Mouse (Mus musculus): ENCODE data around the gene Tmem240. TPM values are rescaled to one million over a fixed set of nuclear protein-coding genes. Genes with fewer than 3 reads are reported as not detected.
A peak's percentile ranks its signal among the peaks of the same experiment; 100 is the strongest.
"Not testable (repeated sequence)": the region's sequence is repeated elsewhere in the genome, so short reads cannot be mapped to it uniquely, and the experiment has no call there.

Tmem240 gene
- 1.0 and 1.1 TPM in 2 replicates for polyA plus RNA-seq (2015; fragmentation: Nextera tagmentation; extraction: Ambion mirVana)

GRCm38 (mm10) chr4:155734350-155734941 is at the start of gene Tmem240:
Gene Tmem240 (plus strand): TSS chr4:155734800.
- Histone ChIP-seq H3K36me3 (peaks cover 45% of the 10 kb centered on the region), H3K9ac (peak within 1 kb of the TSS; percentile 85), H3K4me3 (peak within 1 kb of the TSS; percentile 82), H3K4me1 (peaks cover 20% of the 10 kb centered on the region), H3K27me3 (no peaks in the 10 kb centered on the region), H3K4me2 (replicated peaks) (peak within 1 kb of the TSS; percentile 92), H3K9me3 (no peaks in the 10 kb centered on the region), H3K27ac (peak within 1 kb of the TSS; percentile 93)
- ATAC-seq (ENCODE audit: low FRiP score, low read depth) = peak; percentile 91
- 1% methylated on average over 26 of the region's 35 CpGs for WGBS

- 85% methylated on average over 4 of the region's 4 CpGs for whole genome bisulfite sequencing
- H3K4me2 ChIP-seq (replicated peaks); H3K4me3 ChIP-seq; H3K9me3 ChIP-seq; H3K9ac ChIP-seq; H3K27me3 ChIP-seq; H3K27ac ChIP-seq; ATAC-seq (ENCODE audit: low FRiP score, low read depth); H3K36me3 ChIP-seq; H3K4me1 ChIP-seq: not testable (repeated sequence)
Measured at GRCm38 (mm10) chr4:155687764-155688163, 46.8 kb upstream of the Tmem240 start.

- no peak for ATAC-seq (ENCODE audit: low FRiP score, low read depth)
- H3K4me2 ChIP-seq (replicated peaks) = no peak overlapping the region
- no peaks in the 10 kb centered on the region for H3K36me3 ChIP-seq
- no peak overlapping the region for H3K9ac ChIP-seq
- peaks cover 8% of the 10 kb centered on the region; the same call in 1 of the 2 replicates for H3K27me3 ChIP-seq
- H3K4me3 ChIP-seq = no peak overlapping the region
- no peak overlapping the region for H3K27ac ChIP-seq
- no peaks in the 10 kb centered on the region for H3K9me3 ChIP-seq
- 79% methylated on average over 12 of the region's 12 CpGs for WGBS
- H3K4me1 ChIP-seq = peaks cover 9% of the 10 kb centered on the region
Measured at GRCm38 (mm10) chr4:155690571-155691375, 43.8 kb upstream of the Tmem240 start.

- 96% methylated on average over 3 of the region's 3 CpGs for WGBS
- peaks cover 21% of the 10 kb centered on the region for H3K4me1 ChIP-seq
- H3K36me3 ChIP-seq = no peaks in the 10 kb centered on the region
- no peak overlapping the region for H3K4me2 ChIP-seq (replicated peaks)
- no peak overlapping the region for H3K9ac ChIP-seq
- peaks cover 12% of the 10 kb centered on the region; the same call in 1 of the 2 replicates for H3K27me3 ChIP-seq
- H3K4me3 ChIP-seq = no peak overlapping the region
- no peak for ATAC-seq (ENCODE audit: low FRiP score, low read depth)
- no peaks in the 10 kb centered on the region for H3K9me3 ChIP-seq
- H3K27ac ChIP-seq = no peak overlapping the region
Measured at GRCm38 (mm10) chr4:155692421-155692820, 42.2 kb upstream of the Tmem240 start.

GRCm38 (mm10) chr4:155694111-155694481 is 40.5 kb upstream of the Tmem240 start, which contains the start of gene Fndc10:
Gene Fndc10 (plus strand): TSS chr4:155694342.
- Histone ChIP-seq H3K36me3 (no peaks in the 10 kb centered on the region), H3K9ac (peak within 1 kb of the TSS; percentile 82), H3K4me3 (peak within 1 kb of the TSS; percentile 69), H3K9me3 (no peaks in the 10 kb centered on the region), H3K27ac (peak within 1 kb of the TSS; percentile 78; the same call in 1 of the 2 replicates), H3K27me3 (peaks cover 12% of the 10 kb centered on the region; the same call in 1 of the 2 replicates), H3K4me1 (peaks cover 21% of the 10 kb centered on the region), H3K4me2 (replicated peaks) (peak within 1 kb of the TSS; percentile 94)
- peak; percentile 87 for ATAC-seq (ENCODE audit: low FRiP score, low read depth)
- WGBS = under 1% methylated on average over 23 of the region's 47 CpGs

- 1% methylated on average over 87 of the region's 92 CpGs for WGBS
- no peaks in the 10 kb centered on the region for H3K9me3 ChIP-seq
- peak; percentile 83 for ATAC-seq (ENCODE audit: low FRiP score, low read depth)
Measured at GRCm38 (mm10) chr4:155694482-155695401, 39.9 kb upstream of the Tmem240 start.

GRCm38 (mm10) chr4:155695531-155696062 is 39.0 kb upstream of the Tmem240 start:
- Histone ChIP-seq H3K4me3 (peak overlapping the region; percentile 69), H3K9ac (peak overlapping the region; percentile 82), H3K9me3 (no peaks in the 10 kb centered on the region), H3K4me1 (peaks cover 21% of the 10 kb centered on the region), H3K36me3 (no peaks in the 10 kb centered on the region), H3K27me3 (peaks cover 12% of the 10 kb centered on the region; the same call in 1 of the 2 replicates), H3K4me2 (replicated peaks) (peak overlapping the region; percentile 94), H3K27ac (no peak overlapping the region)
- no peak for ATAC-seq (ENCODE audit: low FRiP score, low read depth)
- WGBS = 81% methylated on average over 4 of the region's 4 CpGs

More at GRCm38 (mm10) chr4:155694482-155695401, 39.9 kb upstream of the Tmem240 start:
- Histone ChIP-seq H3K4me1 (peaks cover 21% of the 10 kb centered on the region), H3K4me3 (peak overlapping the region; percentile 69), H3K9ac (peak overlapping the region; percentile 82), H3K4me2 (replicated peaks) (peak overlapping the region; percentile 94), H3K36me3 (no peaks in the 10 kb centered on the region), H3K27ac (peak overlapping the region; percentile 78; the same call in 1 of the 2 replicates), H3K27me3 (peaks cover 12% of the 10 kb centered on the region; the same call in 1 of the 2 replicates)

- Histone ChIP-seq H3K9me3 (no peaks in the 10 kb centered on the region), H3K9ac (peak overlapping the region; percentile 39; the same call in 1 of the 2 replicates), H3K27me3 (peaks cover 12% of the 10 kb centered on the region; the same call in 1 of the 2 replicates), H3K4me1 (peaks cover 21% of the 10 kb centered on the region), H3K4me3 (peak overlapping the region; percentile 7; the same call in 1 of the 2 replicates), H3K4me2 (replicated peaks) (peak overlapping the region; percentile 94), H3K27ac (no peak overlapping the region), H3K36me3 (no peaks in the 10 kb centered on the region)
- no peak for ATAC-seq (ENCODE audit: low FRiP score, low read depth)
- WGBS = 71% methylated on average over 16 of the region's 16 CpGs
Measured at GRCm38 (mm10) chr4:155696261-155697255, 38.0 kb upstream of the Tmem240 start.

DNA sequence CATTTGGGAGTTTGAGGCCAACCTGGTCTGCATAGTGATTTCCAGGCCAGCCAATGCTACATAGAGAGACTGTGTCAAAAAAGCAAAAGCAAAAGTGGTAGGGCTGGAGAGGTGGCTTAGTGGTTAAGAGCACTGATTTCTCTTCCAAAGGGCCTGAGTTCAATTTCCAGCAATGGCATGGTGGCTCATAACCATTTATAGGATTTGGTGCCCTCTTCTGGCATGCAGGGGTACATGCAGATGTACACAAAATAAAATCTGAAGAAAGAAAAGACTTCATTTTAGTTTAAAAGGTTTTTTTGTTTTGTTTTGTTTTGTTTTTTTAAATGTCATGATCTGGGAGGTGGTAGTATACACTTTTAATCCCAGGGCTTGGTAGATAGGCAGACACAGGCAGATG is 34.2 kb upstream of the Tmem240 start:
- H3K4me2 ChIP-seq (replicated peaks) = no peak overlapping the region
- no peaks in the 10 kb centered on the region for H3K9me3 ChIP-seq
- peaks cover 7% of the 10 kb centered on the region; the same call in 1 of the 2 replicates for H3K27me3 ChIP-seq
- peaks cover 15% of the 10 kb centered on the region for H3K4me1 ChIP-seq
- H3K9ac ChIP-seq = no peak overlapping the region
- H3K27ac ChIP-seq = no peak overlapping the region
- no peaks in the 10 kb centered on the region for H3K36me3 ChIP-seq
- no peak overlapping the region for H3K4me3 ChIP-seq
- ATAC-seq (ENCODE audit: low FRiP score, low read depth) = no peak

DNA sequence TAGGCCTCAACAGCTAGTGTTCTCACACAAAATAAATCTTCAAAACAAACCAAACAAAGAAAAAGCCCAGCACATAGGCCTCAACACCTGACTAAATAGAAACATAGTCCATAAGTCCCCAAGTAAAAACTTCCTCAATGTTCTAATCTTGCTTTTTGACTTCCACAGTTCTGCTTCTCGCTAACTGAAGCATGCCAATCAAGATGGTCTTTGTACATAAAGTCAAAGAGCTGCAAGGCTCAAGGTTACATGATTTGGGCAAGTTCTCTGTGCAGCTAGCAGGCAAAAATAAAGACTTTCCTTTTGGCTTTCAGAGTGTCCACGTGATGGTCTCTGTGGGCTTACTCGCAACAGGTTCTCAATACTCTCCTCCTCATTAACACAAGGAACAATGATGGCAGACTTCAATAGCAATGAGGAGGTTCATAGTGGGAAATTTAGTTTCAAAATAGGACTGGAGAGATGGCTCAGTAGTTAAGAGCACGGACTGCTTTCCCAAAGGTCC is 31.1 kb upstream of the Tmem240 start:
- Histone ChIP-seq H3K9me3 (no peaks in the 10 kb centered on the region), H3K4me1 (peaks cover 11% of the 10 kb centered on the region), H3K4me3 (no peak overlapping the region), H3K27me3 (no peaks in the 10 kb centered on the region), H3K27ac (no peak overlapping the region), H3K36me3 (no peaks in the 10 kb centered on the region), H3K9ac (no peak overlapping the region), H3K4me2 (replicated peaks) (no peak overlapping the region)
- 91% methylated on average over 4 of the region's 4 CpGs for WGBS
- no peak for ATAC-seq (ENCODE audit: low FRiP score, low read depth)

Measured in limb, embryonic 13.5 days (tissue).